Mouse (Mus musculus) forebrain, embryonic 11.5 days (tissue): ENCODE measurements around the gene Slc15a5. TPM values are rescaled to one million over a fixed set of nuclear protein-coding genes. Genes with fewer than 3 reads are reported as not detected.

Experiments used
- ATAC-seq: fragments of 200-750 bp; cut with Nextera tagmentation; replicated peaks from 2 replicates; pipeline ENCODE4 v1.8.0; 2017; ENCODE audit warnings: moderate TSS enrichment; ENCODE audit not compliant: low FRiP score
- DNase-seq: peaks from one replicate; pipeline ENCODE4 v3.0.0-alpha.2; 2017; ENCODE audit warnings: low spot score
- H3K27ac ChIP-seq: fragments of 300-500 bp; sonication (generic); 2 replicates; pipeline ENCODE4 v1.5.1; 2014; ENCODE audit warnings: low read depth, low read length
- H3K27me3 ChIP-seq: fragments of 300-500 bp; sonication (generic); 2 replicates; pipeline ENCODE4 v1.6.1; 2014; ENCODE audit warnings: mild to moderate bottlenecking, low read length, mixed read lengths; ENCODE audit not compliant: control insufficient read depth, insufficient read depth
- H3K36me3 ChIP-seq: fragments of 300-500 bp; sonication (generic); 2 replicates; pipeline ENCODE4 v1.6.1; 2014; ENCODE audit warnings: mild to moderate bottlenecking, low read length, moderate library complexity, mixed read lengths; ENCODE audit not compliant: control insufficient read depth, insufficient read depth
- H3K4me1 ChIP-seq: fragments of 300-500 bp; sonication (generic); replicated peaks from 2 replicates; pipeline ENCODE4 v1.6.1; 2014; ENCODE audit warnings: low read length, mixed read lengths; ENCODE audit not compliant: control insufficient read depth, insufficient read depth
- H3K4me2 ChIP-seq: fragments of 300-500 bp; sonication (generic); 2 replicates; pipeline ENCODE4 v1.6.1; 2014; ENCODE audit warnings: low read depth, mild to moderate bottlenecking, low read length, moderate library complexity, mixed read lengths; ENCODE audit not compliant: severe bottlenecking
- H3K4me3 ChIP-seq: fragments of 300-500 bp; sonication (generic); 2 replicates; pipeline ENCODE4 v1.5.1; 2014; ENCODE audit warnings: low read depth, low read length
- H3K9ac ChIP-seq: fragments of 300-500 bp; sonication (generic); 2 replicates; pipeline ENCODE4 v1.6.1; 2014; ENCODE audit warnings: low read length
- H3K9me3 ChIP-seq: fragments of 300-500 bp; sonication (generic); 2 replicates; pipeline ENCODE4 v1.6.1; 2016; ENCODE audit warnings: low read length, mixed read lengths; ENCODE audit not compliant: control insufficient read depth
- WGBS: fragments of 180-500 bp; shearing (Covaris S2); extraction: QIAGEN DNeasy Blood & Tissue Kit; methylation state at CpG from one replicate; pipeline ENCODE4 v1.1.7; 2014; 5-methylcytosine and 5-hydroxymethylcytosine counted together
- polyA plus RNA-seq: library from polyadenylated mRNA; unstranded; fragments of >200 nt; fragmentation: Nextera tagmentation; extraction: Ambion mirVana; gene quantifications from 2 replicates; pipeline ENCODE4 v1.2.1, GENCODE M21; 2014

Slc15a5 gene
- polyA plus RNA-seq, 1 experiment from 2014 or later, result not detected

GRCm38 (mm10) chr6:138041865-138042264 is 37.9 kb downstream of the Slc15a5 start:
- no peaks in the 10 kb centered on the region for H3K36me3 ChIP-seq
- H3K4me2 ChIP-seq, result no peak overlapping the region
- H3K4me3 ChIP-seq, result no peak overlapping the region
- H3K9me3 ChIP-seq, result no peaks in the 10 kb centered on the region; the same call in 1 of the 2 replicates
- no peak for DNase-seq
- ATAC-seq, result no peak
- H3K4me1 ChIP-seq, result no peaks in the 10 kb centered on the region
- H3K27me3 ChIP-seq, result no peaks in the 10 kb centered on the region
- 91% methylated on average over 4 of the region's 4 CpGs for WGBS
- H3K27ac ChIP-seq, result no peak overlapping the region
- H3K9ac ChIP-seq, result no peak overlapping the region

- H3K9ac ChIP-seq, result no peak overlapping the region
- DNase-seq (no peak), ATAC-seq (no peak)
- 91% methylated on average over 5 of the region's 5 CpGs for WGBS
- H3K36me3 ChIP-seq, result no peaks in the 10 kb centered on the region
- H3K4me1 ChIP-seq, result no peaks in the 10 kb centered on the region
- H3K27me3 ChIP-seq, result no peaks in the 10 kb centered on the region
- no peaks in the 10 kb centered on the region; the same call in 1 of the 2 replicates for H3K9me3 ChIP-seq
- no peak overlapping the region for H3K27ac ChIP-seq
- H3K4me3 ChIP-seq, result no peak overlapping the region
- no peak overlapping the region for H3K4me2 ChIP-seq
Observed at GRCm38 (mm10) chr6:138037587-138037986, 42.1 kb downstream of the Slc15a5 start.

DNA sequence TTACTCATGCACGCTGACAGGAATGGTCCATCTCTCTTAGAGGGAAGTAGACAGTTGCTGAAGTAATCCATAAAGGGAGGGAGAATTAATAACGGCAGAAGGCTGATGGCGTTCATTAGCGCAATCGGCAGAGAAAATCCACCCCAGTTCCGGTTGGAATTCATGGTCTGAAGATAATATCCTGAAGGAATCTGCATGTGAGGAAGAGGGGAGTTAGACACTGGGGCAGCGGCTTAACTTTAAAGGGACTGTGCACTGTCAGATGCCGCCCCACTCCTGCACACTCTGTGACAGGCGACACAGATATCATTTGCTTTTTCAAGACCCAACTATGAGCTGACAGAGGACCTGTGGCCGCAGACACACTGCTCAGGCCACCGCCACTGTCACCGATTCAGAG is 42.8 kb downstream of the Slc15a5 start:
- no peak for DNase-seq
- 95% methylated on average over 12 of the region's 12 CpGs for WGBS
- Histone ChIP-seq H3K4me2 (no peak overlapping the region), H3K9ac (no peak overlapping the region), H3K27ac (no peak overlapping the region), H3K4me3 (no peak overlapping the region), H3K36me3 (no peaks in the 10 kb centered on the region), H3K4me1 (no peaks in the 10 kb centered on the region), H3K9me3 (no peaks in the 10 kb centered on the region; the same call in 1 of the 2 replicates), H3K27me3 (no peaks in the 10 kb centered on the region)
- ATAC-seq, result no peak

DNA sequence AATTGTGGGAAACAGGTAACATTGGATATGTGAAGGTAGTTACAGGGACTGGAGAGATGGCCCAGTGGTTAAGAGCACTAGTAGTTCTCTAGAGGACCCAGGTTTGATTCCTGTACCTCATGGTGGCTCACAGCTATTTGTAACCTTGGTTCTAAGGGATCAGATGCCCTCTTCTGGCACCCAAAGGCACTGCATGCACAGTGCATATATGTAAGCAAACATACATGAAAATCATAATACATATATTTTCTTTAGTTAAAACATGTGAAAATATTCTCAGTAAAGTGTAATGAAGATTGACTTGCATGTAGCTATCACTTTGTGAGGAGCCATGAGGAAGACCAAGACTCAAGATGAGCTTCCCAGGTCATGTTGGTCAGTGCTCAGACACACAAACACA is 62.8 kb downstream of the Slc15a5 start:
- no peaks in the 10 kb centered on the region for H3K27me3 ChIP-seq
- H3K9ac ChIP-seq, result no peak overlapping the region
- no peak for ATAC-seq
- no peaks in the 10 kb centered on the region for H3K4me1 ChIP-seq
- H3K4me2 ChIP-seq, result no peak overlapping the region
- no peak overlapping the region for H3K4me3 ChIP-seq
- no peak for DNase-seq
- H3K36me3 ChIP-seq, result no peaks in the 10 kb centered on the region
- no peak overlapping the region for H3K27ac ChIP-seq
- H3K9me3 ChIP-seq, result no peaks in the 10 kb centered on the region; the same call in 1 of the 2 replicates

DNA sequence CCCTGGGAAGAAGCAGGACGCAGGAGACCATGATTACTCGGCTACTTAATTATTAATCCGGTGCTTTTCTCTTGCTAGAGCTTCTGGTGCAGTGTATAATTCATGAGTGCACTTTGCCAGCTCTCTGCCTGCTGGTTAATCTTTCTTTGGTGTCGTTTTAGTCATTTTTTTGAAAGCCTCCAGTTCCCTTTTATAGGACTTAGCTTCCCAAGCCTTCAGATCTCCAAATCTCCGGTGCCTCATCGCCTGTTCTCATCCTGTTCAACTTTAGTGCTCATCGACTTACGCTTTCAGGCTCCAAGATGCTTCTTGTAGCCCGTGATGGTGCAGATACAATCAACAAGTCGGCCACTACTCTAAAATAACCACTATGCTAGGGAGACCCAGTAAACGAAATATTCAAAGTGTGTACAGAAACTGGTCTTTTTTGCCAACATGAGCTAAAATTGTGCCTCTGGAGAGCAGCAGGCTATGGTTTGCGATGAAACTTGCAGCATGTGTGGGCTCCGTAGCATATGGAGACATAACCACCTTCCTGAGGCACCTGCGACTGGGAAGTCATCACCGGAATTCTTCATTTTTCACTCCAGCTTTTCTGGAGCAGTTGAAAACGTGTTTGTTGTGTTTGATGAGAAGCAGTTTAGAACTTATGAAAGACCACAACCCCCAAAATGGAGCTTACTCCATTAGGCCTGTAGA is 64.6 kb downstream of the Slc15a5 start:
- no peaks in the 10 kb centered on the region for H3K36me3 ChIP-seq
- no peak overlapping the region for H3K4me2 ChIP-seq
- H3K4me1 ChIP-seq, result no peaks in the 10 kb centered on the region
- H3K4me3 ChIP-seq, result no peak overlapping the region
- H3K27ac ChIP-seq, result no peak overlapping the region
- H3K9ac ChIP-seq, result no peak overlapping the region
- 89% methylated on average over 16 of the region's 16 CpGs for WGBS
- ATAC-seq (no peak), DNase-seq (no peak)
- H3K9me3 ChIP-seq, result no peaks in the 10 kb centered on the region; the same call in 1 of the 2 replicates
- H3K27me3 ChIP-seq, result no peaks in the 10 kb centered on the region

- H3K9me3 ChIP-seq, result no peaks in the 10 kb centered on the region; the same call in 1 of the 2 replicates
- no peak overlapping the region for H3K4me2 ChIP-seq
- no peak for ATAC-seq
- H3K27me3 ChIP-seq, result no peaks in the 10 kb centered on the region
- no peak overlapping the region for H3K27ac ChIP-seq
- no peaks in the 10 kb centered on the region for H3K36me3 ChIP-seq
- no peak overlapping the region for H3K9ac ChIP-seq
- 92% methylated on average over 6 of the region's 6 CpGs for WGBS
- H3K4me3 ChIP-seq, result no peak overlapping the region
- no peak for DNase-seq
- no peaks in the 10 kb centered on the region for H3K4me1 ChIP-seq
Observed at GRCm38 (mm10) chr6:138011955-138012354, 67.8 kb downstream of the Slc15a5 start.

DNA sequence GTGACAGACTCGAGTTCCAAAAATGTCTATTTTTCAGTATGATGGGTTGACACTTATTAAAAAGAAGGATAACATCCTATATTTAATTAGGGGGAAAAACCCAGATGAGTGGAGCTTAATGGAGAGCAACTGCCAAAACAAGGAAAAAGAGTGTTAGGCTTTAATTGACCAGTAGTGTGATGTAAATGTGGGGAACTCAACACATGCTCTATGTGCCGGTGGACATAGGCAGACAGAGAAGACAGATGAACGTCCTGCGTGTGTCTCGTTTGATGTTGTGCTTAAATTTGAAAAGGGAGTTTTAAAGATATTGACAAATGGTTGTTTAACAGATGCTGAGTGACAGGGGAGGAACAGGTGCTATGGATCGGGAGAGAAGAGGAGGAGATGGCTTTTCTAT is 72.0 kb downstream of the Slc15a5 start:
- Histone ChIP-seq H3K9ac (no peak overlapping the region), H3K4me3 (no peak overlapping the region), H3K4me1 (no peaks in the 10 kb centered on the region), H3K4me2 (no peak overlapping the region), H3K9me3 (no peaks in the 10 kb centered on the region), H3K36me3 (no peaks in the 10 kb centered on the region), H3K27me3 (no peaks in the 10 kb centered on the region), H3K27ac (no peak overlapping the region)
- DNase-seq (no peak), ATAC-seq (no peak)
- 76% methylated on average over 6 of the region's 6 CpGs for WGBS

- Histone ChIP-seq H3K9me3 (no peaks in the 10 kb centered on the region), H3K36me3 (no peaks in the 10 kb centered on the region), H3K9ac (no peak overlapping the region), H3K27me3 (no peaks in the 10 kb centered on the region), H3K4me2 (no peak overlapping the region), H3K27ac (no peak overlapping the region), H3K4me3 (no peak overlapping the region), H3K4me1 (no peaks in the 10 kb centered on the region)
- ATAC-seq, result no peak
- no peak for DNase-seq
- WGBS, result 87% methylated on average over 27 of the region's 27 CpGs
Observed at GRCm38 (mm10) chr6:138006525-138007251, 73.0 kb downstream of the Slc15a5 start.

DNA sequence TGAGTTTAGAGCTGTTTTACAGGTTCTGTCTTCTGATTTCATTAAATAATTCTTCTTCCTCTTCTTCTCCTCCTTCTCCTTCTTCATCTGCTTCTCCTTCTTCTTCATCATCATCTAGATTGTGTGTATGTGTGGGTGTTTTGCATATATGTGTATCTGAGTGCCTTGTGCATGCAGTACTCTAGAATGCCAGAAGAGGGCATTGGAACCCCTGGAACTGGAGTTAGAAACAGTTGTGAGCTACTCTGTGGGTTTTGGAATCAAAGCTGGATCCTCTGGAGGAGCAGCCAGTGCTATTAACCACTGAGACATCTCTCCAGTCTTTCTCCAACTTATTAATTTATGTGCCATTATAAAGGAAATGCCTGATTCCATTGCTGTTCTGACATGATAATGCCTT is 89.9 kb downstream of the Slc15a5 start:
- ATAC-seq (no peak), DNase-seq (no peak)
- no peaks in the 10 kb centered on the region for H3K9me3 ChIP-seq
- H3K36me3 ChIP-seq, result no peaks in the 10 kb centered on the region
- H3K27me3 ChIP-seq, result no peaks in the 10 kb centered on the region
- H3K27ac ChIP-seq, result no peak overlapping the region
- no peak overlapping the region for H3K9ac ChIP-seq
- H3K4me1 ChIP-seq, result no peaks in the 10 kb centered on the region
- no peak overlapping the region for H3K4me2 ChIP-seq
- H3K4me3 ChIP-seq, result no peak overlapping the region
